30 mouse cellular contexts compared by ENCODE assay signal in genomic region chr13:45385521-45385920, GRCm38 (mm10). TPM values are rescaled to one million over a fixed set of nuclear protein-coding genes. Genes with fewer than 3 reads are reported as not detected.
A peak's percentile ranks its signal among the peaks of the same experiment; 100 is the strongest.
DNase-seq lines count a peak whose midpoint lies in the region; ATAC-seq and TF ChIP-seq lines count a peak whose summit lies in the region.
"Had no signal": no experiment of that assay in that cellular context is flagged by ENCODE, and none has a peak within 500 bp of the region (broad histone marks: within the 10 kb centered on the region; RNA-seq: fewer than 3 reads in every experiment).

No protein-coding gene starts in this region.

- H3K27ac ChIP-seq in liver, postnatal 0 days (ENCODE audit: low read depth): no peak overlapping the region
- H3K27ac ChIP-seq in limb, embryonic 10.5 days: no peak overlapping the region
- H3K27ac ChIP-seq in liver, embryonic 15.5 days (replicated peaks): 0 out of 2 replicates have a peak overlapping the region, but pooled peaks have one; percentile 29
- H3K27ac ChIP-seq: embryonic facial prominence, embryonic 12.5 days; embryonic facial prominence, embryonic 15.5 days; forebrain, embryonic 13.5 days; gastrocnemius, adult 2 months; heart, embryonic 15.5 days; hindbrain, embryonic 10.5 days; hindbrain, embryonic 13.5 days had no signal

- no peak for TF ChIP-seq CTCF in liver, postnatal 0 days (IDR thresholded peaks at IDR 0.05; ENCODE audit: low read depth)

- H3K4me1 ChIP-seq in liver, postnatal 0 days (ENCODE audit: insufficient read depth): peaks cover 11% of the 10 kb centered on the region
- H3K4me1 ChIP-seq in limb, embryonic 10.5 days: peaks cover 15% of the 10 kb centered on the region
- H3K4me1 ChIP-seq in liver, embryonic 15.5 days (replicated peaks): peaks cover 30% of the 10 kb centered on the region

- peak; percentile 48 for DNase-seq in heart, adult 11 months
- no peak for DNase-seq in heart, adult 8-10 months (ENCODE audit: low spot score)
- peak; percentile 69 for DNase-seq in liver
- DNase-seq in liver, postnatal 0 days: no peak
- DNase-seq in limb, embryonic 10.5 days (ENCODE audit: low spot score): peak; percentile 19
- no peak for DNase-seq in spleen, postnatal 36 days (ENCODE audit: low spot score in 2 of 2)
- DNase-seq: adrenal gland, postnatal 10 days; adrenal gland, postnatal 36 days; B cell, adult 2 months; cerebellum, adult 18-20 months; cerebellum, adult 9-11 months; cerebellum, postnatal 25 days; gastrocnemius, adult 2 months; gastrocnemius, postnatal 14 days; heart, adult 18-20 months; heart, postnatal 10 days; heart, postnatal 36 days had no signal

- H3K9ac ChIP-seq in liver, postnatal 0 days (replicated peaks): no peak overlapping the region
- H3K9ac ChIP-seq in liver, embryonic 15.5 days: no peak overlapping the region
- H3K9ac ChIP-seq: embryonic facial prominence, embryonic 12.5 days; embryonic facial prominence, embryonic 15.5 days; forebrain, embryonic 13.5 days; forebrain, postnatal 0 days; heart, embryonic 12.5 days; heart, embryonic 15.5 days; hindbrain, embryonic 13.5 days had no signal

- H3K4me3 ChIP-seq in liver, postnatal 0 days (ENCODE audit: low read depth, low read length): no peak overlapping the region
- no peak overlapping the region for H3K4me3 ChIP-seq in limb, embryonic 10.5 days
- no peak overlapping the region for H3K4me3 ChIP-seq in liver, embryonic 15.5 days (replicated peaks)
- H3K4me3 ChIP-seq: embryonic facial prominence, embryonic 12.5 days; embryonic facial prominence, embryonic 15.5 days; forebrain, embryonic 13.5 days; gastrocnemius, adult 2 months; heart, embryonic 12.5 days; heart, embryonic 15.5 days; hindbrain, embryonic 10.5 days; hindbrain, embryonic 13.5 days had no signal

- no peak for ATAC-seq in liver, postnatal 0 days
- no peak for ATAC-seq in liver, embryonic 15.5 days (ENCODE audit: insufficient read depth)
- ATAC-seq: forebrain, embryonic 13.5 days; forebrain, postnatal 0 days; hindbrain, embryonic 16.5 days; Patski had no signal

- 74% methylated on average over 6 of the region's 6 CpGs for WGBS in liver, postnatal 0 days (ENCODE audit: insufficient replicate concordance)
- 93% methylated on average over 6 of the region's 6 CpGs for WGBS in limb, embryonic 10.5 days
- WGBS in liver, embryonic 15.5 days (ENCODE audit: insufficient replicate concordance): 54% methylated on average over 6 of the region's 6 CpGs

- H3K9me3 ChIP-seq in liver, postnatal 0 days (ENCODE audit: low read length): no peaks in the 10 kb centered on the region
- no peaks in the 10 kb centered on the region for H3K9me3 ChIP-seq in limb, embryonic 10.5 days (replicated peaks)
- no peaks in the 10 kb centered on the region for H3K9me3 ChIP-seq in liver, embryonic 15.5 days (replicated peaks)
- H3K9me3 ChIP-seq: embryonic facial prominence, embryonic 12.5 days; embryonic facial prominence, embryonic 15.5 days; forebrain, embryonic 13.5 days; heart, embryonic 15.5 days; hindbrain, embryonic 10.5 days; hindbrain, embryonic 13.5 days had no signal

- TF ChIP-seq EP300 in liver, postnatal 0 days (IDR thresholded peaks at IDR 0.05; ENCODE audit: low read depth): no peak

- no peaks in the 10 kb centered on the region for H3K36me3 ChIP-seq in liver, postnatal 0 days (replicated peaks; ENCODE audit: insufficient read depth, low read length)
- no peaks in the 10 kb centered on the region for H3K36me3 ChIP-seq in limb, embryonic 10.5 days
- H3K36me3 ChIP-seq in liver, embryonic 15.5 days (replicated peaks): no peaks in the 10 kb centered on the region
- H3K36me3 ChIP-seq: embryonic facial prominence, embryonic 12.5 days; embryonic facial prominence, embryonic 15.5 days; G1E; heart, embryonic 12.5 days; heart, embryonic 15.5 days; hindbrain, embryonic 10.5 days; hindbrain, embryonic 13.5 days had no signal

- peaks cover 11% of the 10 kb centered on the region; the same call in 1 of the 2 replicates for H3K27me3 ChIP-seq in liver, postnatal 0 days (ENCODE audit: insufficient read depth, low read length)
- H3K27me3 ChIP-seq in limb, embryonic 10.5 days (ENCODE audit: low read depth, poor library complexity, severe bottlenecking): 0 out of 2 replicates have a peak, but pooled peaks cover 6% of the 10 kb centered on the region
- peaks cover 43% of the 10 kb centered on the region for H3K27me3 ChIP-seq in liver, embryonic 15.5 days
- H3K27me3 ChIP-seq: CH12.LX; embryonic facial prominence, embryonic 12.5 days; embryonic facial prominence, embryonic 15.5 days; forebrain, embryonic 13.5 days; heart, embryonic 12.5 days; heart, embryonic 15.5 days; Patski had no signal

- no peak overlapping the region for H3K4me2 ChIP-seq in liver, postnatal 0 days (ENCODE audit: low read depth, low read length)
- H3K4me2 ChIP-seq in liver, embryonic 15.5 days: peak overlapping the region; percentile 27; the same call in 1 of the 2 replicates
- H3K4me2 ChIP-seq: embryonic facial prominence, embryonic 12.5 days; embryonic facial prominence, embryonic 15.5 days; forebrain, embryonic 13.5 days; heart, embryonic 12.5 days; heart, embryonic 15.5 days; hindbrain, embryonic 13.5 days had no signal

RNA-seq across cellular contexts. Expression of gene Mylip, which starts 4.0 kb away (rescaled TPM):
- total RNA-seq in heart, adult 8-10 months (2022): 10 to 100 TPM; 14.3 to 28.1 (median 19.6) TPM
- polyA plus RNA-seq in liver, postnatal 0 days (2015; fragmentation: Nextera tagmentation; extraction: Ambion mirVana): 6.9 and 7.4 TPM in 2 replicates
- polyA plus RNA-seq in limb, embryonic 10.5 days (2016; fragmentation: Nextera tagmentation; extraction: Ambion mirVana): 10.0 and 17.1 TPM in 2 replicates
- 7.6 and 7.9 TPM in 2 replicates for polyA plus RNA-seq in liver, embryonic 15.5 days (2015; fragmentation: Nextera tagmentation; extraction: Ambion mirVana)

Comparison
In these comparisons a context has a peak if more than half of its experiments do, and no peak if none do; other contexts are left out.
1. DNase-seq: peak in heart, adult 11 months (single experiment), liver (single experiment) and limb, embryonic 10.5 days (single experiment); none in heart, adult 8-10 months (single experiment), liver, postnatal 0 days (single experiment) and spleen, postnatal 36 days (0 of 2).